Mouse (Mus musculus) induced T-regulatory cell, adult 2 months (primary cell): ENCODE measurements at regions not wholly inside any gene's neighbourhood (a gene's known extent, or its start where the extent isn't known, plus 50 kb on each side); places are given as distances from the start of the nearest gene placed in this dataset.
A peak's percentile ranks its signal among the peaks of the same experiment; 100 is the strongest.
"Not testable (repeated sequence)": the region's sequence is repeated elsewhere in the genome, so short reads cannot be mapped to it uniquely, and the experiment has no call there.

Source experiments
- DNase-seq: peaks from one replicate; pipeline ENCODE4 v3.0.0-alpha.2; 2012; ENCODE audit warnings: low read depth

- no peak for DNase-seq
These were observed 83.9 kb upstream of the Hcrtr2 start for GRCm38 (mm10) chr9:76407549-76407948.

DNA sequence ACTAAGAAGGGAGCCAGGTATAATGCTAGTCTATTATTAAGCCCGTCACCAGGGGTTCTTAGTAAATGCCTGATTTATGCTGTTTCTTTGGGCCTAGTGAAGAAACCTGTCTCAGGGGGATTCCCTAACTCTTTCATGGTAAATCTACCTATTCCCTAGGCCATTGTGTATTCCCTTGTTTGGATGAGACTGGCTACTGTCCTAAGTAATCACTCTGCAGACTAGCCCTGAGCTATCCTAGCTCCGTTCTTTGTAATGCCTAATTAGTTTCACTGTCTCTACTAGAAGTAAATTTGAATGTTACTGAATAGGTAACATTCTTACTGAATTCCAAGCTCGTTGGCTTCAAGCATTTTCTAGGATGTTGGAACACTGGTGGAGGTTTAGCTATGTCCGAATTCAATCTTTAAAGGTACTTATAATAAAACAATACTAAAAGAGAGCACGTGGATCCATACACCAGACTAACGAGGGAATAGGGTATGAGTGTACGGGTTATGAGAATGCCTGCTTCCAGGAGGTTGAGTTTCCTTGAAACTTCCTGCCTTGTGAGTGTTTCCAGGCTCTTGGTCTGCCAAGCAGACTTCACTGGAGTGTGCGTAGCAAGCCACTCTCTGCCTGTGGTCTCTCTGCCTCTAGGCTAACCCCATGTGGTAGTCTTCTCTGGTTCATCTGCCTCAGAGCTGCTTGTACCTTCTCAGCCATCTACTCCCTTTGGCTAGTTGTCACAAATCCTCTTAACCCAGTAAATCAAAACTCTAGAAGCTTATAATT is 78.4 kb upstream of the Hcrtr2 start:
- DNase-seq, result not testable (repeated sequence)

GRCm38 (mm10) chr9:76400900-76401299 is 77.2 kb upstream of the Hcrtr2 start:
- DNase-seq, result no peak

DNA sequence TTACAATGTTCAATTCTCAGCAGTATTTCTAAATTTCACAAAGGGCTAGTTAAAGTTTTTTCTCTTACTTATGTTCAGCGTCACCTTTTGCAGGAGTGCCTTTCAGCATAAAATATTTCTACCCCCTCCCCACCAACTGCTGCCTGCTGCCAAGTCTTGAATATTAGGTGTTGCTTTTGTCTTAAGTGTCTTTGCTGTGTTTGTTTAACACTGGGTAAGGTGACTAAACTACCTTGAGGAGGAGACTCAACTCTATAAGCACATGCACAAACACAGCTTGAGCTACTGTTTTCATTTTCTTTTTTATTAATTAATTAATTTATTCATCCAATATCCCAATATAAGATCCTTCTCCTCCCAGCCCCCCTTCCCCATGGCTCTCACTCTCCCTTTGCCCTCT is 70.1 kb upstream of the Hcrtr2 start:
- DNase-seq, result no peak

DNA sequence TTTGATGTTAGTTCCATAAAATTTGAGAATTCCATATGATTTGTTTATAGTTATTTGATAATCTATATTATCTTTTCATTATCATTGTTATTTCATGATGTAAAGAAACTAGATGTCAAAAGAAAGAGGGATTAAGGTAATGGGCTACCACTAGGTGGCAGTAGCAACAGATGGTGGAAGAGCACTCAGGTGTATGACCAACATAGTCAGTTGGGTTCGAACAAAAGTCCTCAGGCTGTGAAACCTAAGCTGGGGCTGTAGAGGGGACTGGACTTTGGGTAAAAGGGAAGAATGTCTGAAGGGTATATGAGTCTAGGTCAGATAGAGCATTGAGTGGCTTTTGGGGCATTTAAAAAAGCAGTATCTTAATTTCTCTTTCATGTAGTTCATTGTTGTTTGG is 67.2 kb upstream of the Hcrtr2 start:
- DNase-seq, result peak; percentile 40
